Mouse (Mus musculus): ENCODE measurements around the gene Gpr179.
"Not testable (repeated sequence)": the region's sequence is repeated elsewhere in the genome, so short reads cannot be mapped to it uniquely, and the experiment has no call there.

The Gpr179 gene

DNA sequence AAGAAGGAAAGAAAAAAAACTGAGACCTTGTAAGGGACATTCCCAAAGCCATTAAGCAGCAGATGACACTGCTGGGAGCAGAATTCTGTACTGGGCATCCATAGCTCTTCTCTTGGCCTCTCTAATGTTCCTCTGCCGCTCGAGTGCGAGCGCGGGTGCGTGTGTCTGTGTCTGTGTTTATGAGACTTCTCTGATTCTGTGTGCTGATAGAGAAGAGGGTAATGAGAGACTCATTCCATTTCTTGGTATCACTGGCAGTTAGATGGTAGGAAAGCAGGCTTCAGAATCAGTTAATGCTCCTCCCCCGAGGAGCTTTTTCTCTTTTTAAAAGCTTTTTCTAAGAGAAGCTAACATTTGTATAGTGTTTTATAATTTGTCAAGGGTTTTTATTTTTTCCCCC is 3.4 kb upstream of the Gpr179 start:
- DNase-seq (ENCODE audit: low spot score) = no peak

DNA sequence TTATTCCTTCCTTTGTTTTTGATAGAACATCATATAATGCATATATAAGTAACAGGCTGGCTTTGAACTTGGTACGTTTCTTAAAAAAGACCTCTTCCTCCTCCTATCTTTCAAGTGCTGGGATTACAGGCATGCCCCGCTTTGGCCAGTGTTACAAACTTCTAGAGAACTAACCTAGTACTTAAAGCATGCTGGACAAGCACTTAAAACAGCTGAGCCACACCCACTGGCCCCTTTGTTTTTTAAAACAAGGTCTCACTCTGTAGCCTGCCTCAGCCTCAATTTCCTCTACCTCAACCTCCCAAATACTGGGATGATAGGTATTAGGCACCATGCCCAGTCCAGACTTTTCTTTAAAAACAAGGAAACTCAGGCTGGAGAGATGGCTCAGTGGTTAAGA is 2.8 kb upstream of the Gpr179 start:
- DNase-seq (ENCODE audit: low spot score) = no peak

DNA sequence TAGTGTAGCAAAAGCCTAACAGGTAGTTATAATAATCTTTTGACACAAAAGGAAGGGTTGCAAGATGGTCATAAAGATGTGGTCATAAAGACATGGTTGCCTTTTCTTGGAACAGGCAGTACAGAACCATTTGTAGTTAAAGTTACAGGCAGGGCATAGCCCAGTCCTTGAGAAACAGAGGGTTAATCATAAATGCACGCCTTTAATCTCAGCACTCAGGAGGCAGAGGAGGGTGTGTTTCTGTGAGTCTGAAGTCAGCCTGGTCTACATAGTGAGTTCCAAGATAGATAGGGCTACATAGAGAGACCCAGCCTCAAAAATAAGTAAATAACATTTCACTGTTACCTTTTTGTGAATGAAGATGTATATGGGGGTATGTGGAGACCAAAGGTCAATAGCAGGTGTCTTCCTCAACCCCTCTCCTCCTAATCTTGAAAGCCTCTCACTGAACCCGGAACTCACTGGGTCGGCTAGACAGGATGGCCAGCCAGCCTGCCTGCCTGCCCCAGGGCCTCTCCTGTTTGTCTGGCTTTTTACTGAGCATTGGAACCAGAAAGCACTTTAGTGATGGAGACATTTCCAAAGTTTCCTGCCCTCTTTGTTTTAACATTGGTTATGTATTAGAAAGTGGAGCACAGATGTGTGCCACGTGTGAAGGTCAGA is 1.2 kb upstream of the Gpr179 start:
- DNase-seq (ENCODE audit: low spot score) = no peak

DNA sequence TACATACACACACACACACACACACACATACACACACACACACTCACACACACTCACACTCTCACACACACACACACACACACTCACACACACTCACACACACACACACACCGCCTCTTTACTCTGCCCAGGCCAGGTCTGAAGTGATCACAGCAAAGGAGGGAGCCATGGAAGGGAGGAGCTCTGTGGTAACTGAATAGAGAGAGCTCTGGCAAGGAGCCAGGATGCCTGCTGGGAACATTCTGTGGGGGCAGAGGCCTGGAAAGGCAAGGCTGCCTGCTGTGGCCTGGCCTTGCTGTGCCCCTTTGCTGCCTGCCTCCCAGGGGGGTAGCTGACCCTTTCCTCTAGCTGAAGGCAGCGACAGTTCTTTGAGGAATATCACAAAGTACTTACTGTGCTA is 1.8 kb downstream of the Gpr179 start:
- DNase-seq (ENCODE audit: low spot score) = no peak

DNA sequence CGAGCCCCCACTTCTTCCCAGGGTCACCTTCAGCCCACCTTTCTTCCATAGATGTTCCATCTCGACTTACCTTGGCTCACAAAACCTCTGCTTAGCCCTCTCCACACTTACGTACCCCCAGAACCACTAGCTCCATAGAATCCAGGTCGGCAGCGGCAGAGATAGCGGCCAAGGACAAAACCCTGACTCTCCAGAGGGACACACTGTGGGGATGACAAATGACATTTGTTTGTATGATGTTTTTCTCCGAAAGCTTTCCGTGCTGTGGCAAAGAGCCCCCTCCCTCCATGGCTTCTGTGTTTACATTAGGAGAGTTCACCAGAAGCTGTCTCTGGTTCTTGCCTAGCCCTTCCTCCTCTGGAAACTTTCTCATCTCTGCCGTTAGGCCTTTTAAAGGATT is 4.6 kb downstream of the Gpr179 start:
- DNase-seq (ENCODE audit: low spot score) = no peak

DNA sequence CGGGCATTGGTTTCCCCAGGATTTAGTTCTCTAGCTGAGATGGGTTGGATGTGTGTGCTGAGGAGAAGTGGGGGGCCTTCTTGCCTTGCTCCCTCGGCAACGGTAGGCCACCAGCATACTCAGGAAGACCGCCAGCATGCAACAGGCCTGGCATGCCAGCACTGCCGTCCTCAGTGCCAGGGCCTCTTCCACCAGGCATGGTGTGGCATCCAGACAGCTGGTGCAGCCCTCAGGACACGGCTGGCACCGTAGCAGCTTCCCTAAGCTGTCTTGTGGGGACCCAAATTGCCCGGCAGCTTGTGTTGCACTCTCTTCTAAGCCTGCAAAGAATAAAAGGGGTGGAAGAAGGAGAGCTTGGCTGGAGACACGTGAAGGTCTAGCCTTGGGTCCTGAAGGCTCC is 5.5 kb downstream of the Gpr179 start:
- DNase-seq (ENCODE audit: low spot score) = no peak

DNA sequence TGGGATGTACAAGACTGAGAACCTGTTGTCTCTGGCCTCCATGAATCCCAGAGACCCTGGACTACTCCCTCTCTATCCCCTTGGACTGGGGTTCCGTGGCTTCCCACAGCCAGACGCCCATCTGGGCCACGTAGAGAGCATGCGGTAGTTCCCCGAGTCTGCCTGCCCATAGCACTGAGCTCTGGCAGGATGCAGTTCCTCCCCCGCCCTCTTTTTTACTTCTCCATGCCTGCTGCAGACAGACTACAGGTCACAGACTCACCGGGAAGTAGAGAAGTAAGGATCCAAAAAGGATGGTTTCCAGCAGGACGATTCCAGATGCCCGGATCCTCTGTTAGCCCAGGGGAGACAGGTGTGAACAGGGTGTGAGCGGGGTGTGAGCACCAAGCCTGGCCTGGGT is 6.4 kb downstream of the Gpr179 start:
- no peak for DNase-seq (ENCODE audit: low spot score)

DNA sequence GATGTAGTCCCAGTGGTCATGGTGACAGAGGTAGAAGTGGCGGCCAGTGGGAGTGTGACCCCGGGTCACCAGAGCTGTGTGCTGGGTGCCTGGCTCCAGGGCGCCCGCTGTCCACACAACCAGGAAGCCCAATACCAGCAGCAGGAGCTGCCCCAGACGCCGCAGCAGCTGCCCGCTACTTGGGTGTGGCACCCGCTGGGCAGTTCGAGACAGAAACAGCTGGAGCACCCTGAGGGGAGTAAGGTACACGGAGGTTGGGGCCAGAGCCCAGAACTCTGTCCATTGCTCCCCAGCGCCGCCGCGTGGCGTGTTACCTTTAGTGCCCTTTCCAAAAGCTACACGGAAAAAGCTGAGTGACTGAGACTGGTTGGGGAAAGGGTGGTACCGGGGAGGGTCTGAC is 8.3 kb downstream of the Gpr179 start:
- DNase-seq (ENCODE audit: low spot score) = peak; percentile 32

DNA sequence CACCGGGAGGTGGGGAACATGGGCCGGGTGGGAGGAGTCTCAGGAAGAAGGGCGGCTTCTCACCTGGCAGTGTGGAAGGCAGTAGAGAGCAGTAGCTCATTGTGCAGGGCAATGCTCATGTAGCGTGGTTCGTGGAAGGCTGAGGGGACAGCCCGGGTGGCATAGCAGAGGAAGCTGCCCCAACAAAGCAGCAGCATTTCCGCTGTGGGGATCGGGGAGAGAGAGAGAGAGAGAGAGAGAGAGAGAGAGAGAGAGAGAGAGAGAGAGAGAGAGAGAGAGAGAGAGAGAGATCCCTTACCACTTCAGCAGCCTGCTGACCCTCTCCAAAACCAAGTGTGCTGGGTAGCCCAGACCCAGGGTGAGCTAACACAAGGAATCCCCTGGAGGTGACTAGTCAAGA is 8.7 kb downstream of the Gpr179 start:
- peak; percentile 9 for DNase-seq (ENCODE audit: low spot score)

DNA sequence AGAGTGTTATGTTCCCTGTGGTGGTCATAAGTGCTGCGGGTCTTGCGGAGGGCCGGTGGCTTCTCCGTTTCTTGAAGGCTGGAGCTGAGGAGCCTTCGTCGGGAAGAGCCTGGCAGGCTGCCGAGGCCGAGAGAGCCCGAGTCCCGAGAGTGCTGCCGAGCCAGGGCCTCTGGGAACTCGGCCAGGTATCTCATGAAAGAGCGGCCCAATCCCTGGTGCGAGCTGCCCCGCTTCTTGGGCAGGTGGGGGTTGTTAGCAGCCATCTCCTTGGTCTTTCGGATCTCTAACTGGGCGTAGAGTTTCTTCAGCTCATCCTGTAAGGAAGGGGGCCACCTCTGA is 12.9 kb downstream of the Gpr179 start:
- DNase-seq (ENCODE audit: low spot score) = no peak

DNA sequence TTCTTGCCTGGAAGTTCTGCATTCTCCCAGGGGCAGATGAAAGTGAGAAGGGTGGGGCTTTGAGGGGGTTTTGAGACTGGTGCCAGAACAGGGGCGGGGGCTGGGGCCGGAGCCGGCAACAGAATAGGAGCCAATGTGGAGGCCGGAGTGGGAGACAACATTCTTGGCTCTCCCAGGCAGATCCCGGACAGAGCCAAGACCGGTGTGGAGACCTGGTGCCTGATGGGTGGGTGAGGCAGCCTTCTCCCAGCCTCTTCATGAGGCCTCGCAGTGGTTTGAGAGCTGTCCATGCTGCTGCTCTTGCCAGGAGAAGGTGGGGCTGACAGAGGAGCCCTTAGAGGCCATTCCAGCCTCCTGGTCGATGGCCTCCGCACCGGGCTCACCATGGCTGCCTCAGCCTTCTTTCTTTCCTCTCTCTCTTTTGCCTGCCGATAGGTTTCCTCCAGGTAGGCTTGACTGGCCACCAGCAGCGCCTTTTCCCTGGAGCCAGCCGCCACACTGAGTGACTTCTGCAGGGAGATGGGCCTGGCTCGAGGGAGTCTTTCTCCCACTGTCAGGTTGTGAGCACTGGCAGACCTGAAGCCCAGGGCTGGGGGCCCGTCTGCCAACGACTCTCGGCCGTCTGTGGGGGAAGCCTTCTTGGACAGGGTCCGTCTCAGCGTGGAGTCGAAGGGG is 13.4 kb downstream of the Gpr179 start:
- no peak for DNase-seq (ENCODE audit: low spot score)

DNA sequence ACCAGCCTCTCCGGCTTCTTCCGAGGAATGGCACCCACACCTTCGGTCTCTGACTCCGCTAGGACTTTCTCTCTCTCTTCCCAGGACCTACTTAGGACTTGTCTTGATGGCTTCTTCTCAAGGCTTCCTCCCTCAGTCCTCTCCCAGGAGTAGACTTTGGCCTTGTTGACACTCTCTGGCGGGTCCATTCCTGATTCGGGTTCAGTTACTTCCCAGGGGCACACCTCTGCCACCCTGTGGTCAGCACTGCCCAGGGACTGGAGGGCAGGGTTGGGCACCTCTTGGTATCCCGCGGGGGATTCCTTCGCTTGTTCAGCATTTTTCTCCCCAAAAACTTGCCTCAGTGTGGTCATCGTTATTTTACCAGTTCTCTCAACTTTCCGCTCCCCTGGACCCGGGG is 14.5 kb downstream of the Gpr179 start:
- DNase-seq (ENCODE audit: low spot score) = no peak

DNA sequence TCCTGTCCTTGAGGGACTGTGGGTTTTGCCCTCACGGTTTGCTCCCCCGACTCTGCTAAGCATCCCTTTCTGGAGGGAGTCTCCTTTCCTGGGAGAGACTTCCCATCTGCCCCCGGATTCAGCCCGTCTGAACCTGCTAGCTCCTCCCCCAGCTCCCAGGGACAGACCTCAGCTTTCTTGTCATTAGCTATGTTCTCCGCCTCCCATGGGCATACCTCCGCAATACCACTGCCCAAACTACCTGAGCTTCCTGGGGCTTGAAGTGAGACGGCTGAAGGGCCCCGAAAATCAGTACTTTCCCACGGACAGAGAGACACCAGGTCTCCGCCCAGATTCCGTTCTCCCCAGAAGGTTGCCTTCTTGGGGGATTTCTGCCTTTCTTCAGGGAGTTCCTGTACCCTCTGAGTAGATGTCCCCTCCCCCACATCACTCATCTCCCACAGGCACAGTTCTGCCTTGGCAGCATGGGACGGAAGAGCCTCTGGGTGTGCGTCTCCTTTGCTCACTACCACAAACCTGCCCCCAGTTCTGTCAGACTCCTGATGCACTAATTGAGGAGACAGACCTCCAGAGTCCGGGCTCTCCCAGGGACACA is 15.0 kb downstream of the Gpr179 start:
- no peak for DNase-seq (ENCODE audit: low spot score)

DNA sequence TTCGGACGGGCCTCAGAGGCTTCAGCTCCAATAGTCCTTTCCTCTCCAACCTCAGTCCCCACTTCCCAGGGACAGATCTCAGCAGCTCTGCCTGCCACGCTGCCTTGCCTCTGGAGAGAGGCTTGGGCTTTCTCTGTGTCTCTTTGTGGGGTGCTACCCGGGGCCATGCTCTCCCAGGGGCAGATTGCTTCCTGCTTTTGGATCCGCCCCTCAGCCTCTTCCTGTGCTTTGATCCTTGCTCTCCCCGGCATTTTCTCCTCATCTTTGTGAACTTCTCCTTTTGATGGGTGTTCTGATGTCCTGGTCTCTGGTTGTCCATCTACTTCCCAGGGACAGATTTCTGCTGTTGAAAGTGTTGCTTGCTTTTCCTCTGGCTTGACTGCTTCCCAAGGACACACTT is 15.6 kb downstream of the Gpr179 start:
- no peak for DNase-seq (ENCODE audit: low spot score)

DNA sequence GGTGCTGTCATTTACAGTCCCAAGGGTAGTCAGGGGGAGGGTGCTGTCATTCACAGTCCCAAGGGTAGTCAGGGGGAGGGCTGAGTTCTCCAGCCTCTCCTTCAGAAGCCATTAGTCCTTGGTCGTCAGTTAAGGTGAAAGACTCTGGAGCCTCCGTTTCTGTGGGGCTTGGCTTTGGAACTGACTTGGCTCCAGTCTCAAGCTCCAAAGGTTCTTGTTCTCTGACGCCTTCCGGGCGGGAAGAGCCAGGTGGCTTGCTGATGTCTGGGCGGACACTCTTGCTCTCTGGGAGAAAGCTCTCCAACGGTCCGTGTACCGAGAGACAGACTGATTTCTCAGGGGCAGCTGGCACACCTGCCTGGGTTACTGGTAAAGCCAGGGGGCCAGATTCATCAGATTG is 17.5 kb downstream of the Gpr179 start:
- DNase-seq (ENCODE audit: low spot score) = no peak

DNA sequence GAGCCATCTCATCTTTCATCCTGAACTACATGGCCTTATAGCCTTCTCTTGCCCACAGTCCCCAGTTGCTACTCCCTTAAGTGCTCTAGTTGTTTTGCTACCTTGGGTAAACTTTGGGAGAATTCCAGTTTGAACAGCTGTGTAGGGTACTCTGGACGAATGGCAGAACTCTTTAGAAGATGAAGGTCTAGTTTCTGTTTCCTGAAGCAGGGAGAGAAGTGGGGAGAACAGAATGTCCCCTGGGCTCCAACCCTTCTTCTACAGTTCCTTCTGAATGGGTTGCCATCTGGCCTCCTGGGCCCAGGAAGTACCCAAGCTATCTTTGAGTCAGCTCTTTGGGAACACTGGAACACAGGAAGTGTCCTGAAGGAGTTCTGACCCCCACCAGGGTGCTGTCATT is 18.0 kb downstream of the Gpr179 start:
- no peak for DNase-seq (ENCODE audit: low spot score)

DNA sequence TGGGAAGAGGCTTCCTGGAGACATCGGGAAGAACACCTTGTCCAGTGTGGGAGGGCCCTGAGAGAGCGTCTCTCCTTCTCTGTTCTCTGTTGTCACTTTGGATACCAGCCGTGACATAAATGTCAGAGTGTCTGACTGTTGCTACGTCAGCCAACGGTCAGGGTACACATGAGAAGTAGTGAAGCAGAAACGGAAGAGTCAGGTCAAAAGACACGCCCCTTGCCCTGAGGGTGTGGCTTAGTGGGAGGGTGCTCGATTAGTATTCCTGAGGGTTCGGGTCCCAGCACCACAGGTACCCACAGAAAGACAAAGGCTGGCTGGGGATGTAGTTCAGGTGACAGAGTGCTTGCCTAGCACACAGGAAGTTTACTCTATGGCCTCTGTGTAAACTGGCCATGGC is 18.8 kb downstream of the Gpr179 start:
- DNase-seq (ENCODE audit: low spot score) = no peak

DNA sequence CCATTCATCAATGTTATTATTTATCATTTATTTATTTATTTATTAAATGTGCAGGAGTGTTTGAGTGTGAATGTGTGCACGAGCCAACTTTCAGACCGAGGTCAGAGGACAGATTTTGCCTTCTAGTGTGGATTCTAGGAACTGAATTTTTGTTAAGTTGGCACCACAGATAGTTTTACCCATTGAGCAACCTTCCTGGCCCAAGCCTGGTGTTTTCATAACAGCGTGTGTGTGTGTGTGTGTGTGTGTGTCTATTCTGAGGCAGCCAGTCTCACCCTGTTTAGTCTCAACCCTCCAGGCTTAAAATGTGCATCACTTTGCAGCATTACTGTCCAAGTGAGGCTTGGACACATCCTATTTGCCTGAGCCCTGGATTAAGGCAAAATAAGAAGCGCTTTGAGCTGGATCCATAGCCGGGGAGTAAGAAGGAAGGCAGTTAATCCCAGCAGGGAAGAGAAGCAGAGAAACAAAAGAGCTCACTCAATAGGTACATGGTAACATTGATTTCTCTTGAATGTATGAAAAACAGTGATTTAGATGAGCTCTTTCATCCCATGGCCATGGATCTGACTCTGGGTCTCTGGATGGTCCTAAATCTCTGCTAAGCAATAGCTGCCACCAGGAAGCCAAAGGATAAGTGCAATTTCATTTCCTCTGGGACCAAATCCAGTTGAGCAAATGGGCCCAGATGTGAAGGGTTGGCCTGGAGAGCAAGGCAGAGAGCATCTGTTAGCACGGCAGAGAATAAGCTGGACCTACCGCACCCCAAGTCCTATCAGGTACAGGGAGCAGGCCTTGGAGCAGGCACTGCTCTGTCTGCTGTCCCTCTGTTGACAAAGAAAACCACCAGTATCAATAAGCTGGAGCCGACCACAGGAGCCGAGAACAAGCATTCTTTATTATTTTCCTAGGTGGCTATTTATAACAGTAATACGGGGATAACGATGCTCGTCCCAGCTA is 20.4 kb downstream of the Gpr179 start:
- no peak for DNase-seq (ENCODE audit: low spot score)

DNA sequence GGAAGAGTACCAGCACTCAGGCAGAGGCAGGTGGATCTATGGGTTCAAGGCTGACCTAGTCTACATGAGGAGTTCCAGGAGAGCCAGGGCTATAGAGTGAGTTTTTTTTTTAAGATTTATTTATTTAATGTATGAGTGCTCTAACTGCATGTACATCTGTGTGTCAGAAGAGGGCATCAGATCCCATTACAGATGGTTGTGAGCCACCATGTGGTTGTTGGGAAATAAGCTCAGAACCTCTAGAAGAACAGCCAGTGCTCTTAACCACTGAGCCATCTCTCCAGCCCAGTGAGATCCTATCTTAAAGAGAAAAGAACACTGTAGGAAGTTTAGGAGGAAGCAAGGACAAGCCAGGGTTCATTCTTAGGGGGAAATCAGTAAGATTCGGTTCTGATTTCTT is 21.6 kb downstream of the Gpr179 start:
- DNase-seq (ENCODE audit: low spot score) = no peak

DNA sequence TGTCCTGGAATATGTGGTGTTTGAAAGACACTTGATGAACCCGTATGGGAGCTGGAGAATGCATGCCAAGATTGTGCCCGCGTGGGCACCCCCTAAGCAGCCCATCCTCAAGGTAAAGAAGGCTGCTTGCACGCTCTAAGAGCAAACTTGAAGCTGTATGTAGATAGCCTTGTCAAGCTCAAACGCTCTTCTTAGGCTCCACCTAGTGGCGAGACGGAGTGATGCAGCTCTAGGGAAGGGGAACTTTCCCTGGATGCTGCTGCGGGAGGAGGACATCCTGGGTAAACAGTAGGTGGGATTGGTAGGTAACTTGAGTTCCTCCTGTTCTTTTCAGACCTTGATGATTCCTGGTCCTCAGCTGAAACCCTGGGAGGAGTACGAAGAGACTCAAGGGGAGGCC is 23.7 kb downstream of the Gpr179 start:
- peak; percentile 16 for DNase-seq (ENCODE audit: low spot score)

DNA sequence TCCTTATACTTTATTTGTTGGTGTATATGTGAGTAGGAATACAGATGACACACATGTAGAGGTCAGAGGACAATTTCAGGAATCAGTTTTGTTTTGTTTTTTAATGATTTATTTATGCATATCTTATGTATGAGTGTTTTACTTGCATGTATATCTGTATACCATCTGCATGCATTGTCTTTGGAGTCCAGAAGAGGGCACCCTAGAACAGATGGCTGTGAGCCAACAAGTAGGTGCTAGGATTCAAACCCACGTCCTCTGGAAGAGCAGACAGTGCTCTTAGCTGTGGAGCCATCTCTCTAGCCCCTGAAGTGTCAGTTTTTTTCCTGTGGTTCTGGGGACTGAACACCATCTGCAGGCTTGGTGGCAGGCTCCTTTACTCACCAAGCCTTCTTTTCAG is 26.7 kb downstream of the Gpr179 start:
- DNase-seq (ENCODE audit: low spot score) = no peak

DNA sequence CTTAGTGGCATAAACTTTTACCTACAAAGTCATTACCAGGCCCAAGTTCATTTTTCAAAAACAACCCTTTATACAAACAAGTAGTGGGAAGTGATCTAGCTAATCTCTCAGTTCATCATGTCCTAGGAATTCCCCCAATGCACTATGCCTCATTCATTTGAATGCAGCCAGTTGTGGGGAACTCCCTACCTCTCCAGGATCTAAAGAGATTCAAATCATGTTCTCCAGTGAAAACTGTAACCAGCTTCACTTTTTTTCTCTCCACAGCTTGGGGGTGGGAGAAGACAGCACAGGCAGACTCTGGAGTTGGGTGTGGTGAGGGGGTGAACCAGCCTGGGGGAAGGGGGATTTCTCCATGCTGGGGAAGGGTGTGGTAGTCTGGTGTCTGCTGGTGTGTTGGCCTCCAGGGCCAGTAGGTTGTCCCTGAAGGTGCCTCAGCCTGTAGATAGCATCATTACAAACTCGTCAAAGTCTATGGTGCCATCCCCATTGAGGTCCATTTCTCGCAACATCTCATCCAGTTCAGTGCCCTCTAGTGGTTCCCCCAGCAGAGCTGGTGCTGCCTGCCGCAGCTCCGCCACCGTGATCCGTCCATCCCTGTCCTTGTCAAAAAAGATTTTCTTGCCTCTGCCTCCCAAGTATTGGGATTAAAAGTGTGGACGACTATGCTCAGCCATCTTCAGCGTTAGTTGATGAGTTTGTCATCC is 29.8 kb downstream of the Gpr179 start:
- not testable (repeated sequence) for DNase-seq (ENCODE audit: low spot score)

Data from T-cell, adult 2 months (primary cell).